Mouse (Mus musculus) WW6 (cell line): ENCODE results near the gene Parp16.
"Not testable (repeated sequence)": the region's sequence is repeated elsewhere in the genome, so short reads cannot be mapped to it uniquely, and the experiment has no call there.

Experiments
- DNase-seq: peaks from one replicate; pipeline ENCODE4 v3.0.0-alpha.2; 2013; ENCODE audit warnings: low read depth, low spot score

Gene Parp16

DNA sequence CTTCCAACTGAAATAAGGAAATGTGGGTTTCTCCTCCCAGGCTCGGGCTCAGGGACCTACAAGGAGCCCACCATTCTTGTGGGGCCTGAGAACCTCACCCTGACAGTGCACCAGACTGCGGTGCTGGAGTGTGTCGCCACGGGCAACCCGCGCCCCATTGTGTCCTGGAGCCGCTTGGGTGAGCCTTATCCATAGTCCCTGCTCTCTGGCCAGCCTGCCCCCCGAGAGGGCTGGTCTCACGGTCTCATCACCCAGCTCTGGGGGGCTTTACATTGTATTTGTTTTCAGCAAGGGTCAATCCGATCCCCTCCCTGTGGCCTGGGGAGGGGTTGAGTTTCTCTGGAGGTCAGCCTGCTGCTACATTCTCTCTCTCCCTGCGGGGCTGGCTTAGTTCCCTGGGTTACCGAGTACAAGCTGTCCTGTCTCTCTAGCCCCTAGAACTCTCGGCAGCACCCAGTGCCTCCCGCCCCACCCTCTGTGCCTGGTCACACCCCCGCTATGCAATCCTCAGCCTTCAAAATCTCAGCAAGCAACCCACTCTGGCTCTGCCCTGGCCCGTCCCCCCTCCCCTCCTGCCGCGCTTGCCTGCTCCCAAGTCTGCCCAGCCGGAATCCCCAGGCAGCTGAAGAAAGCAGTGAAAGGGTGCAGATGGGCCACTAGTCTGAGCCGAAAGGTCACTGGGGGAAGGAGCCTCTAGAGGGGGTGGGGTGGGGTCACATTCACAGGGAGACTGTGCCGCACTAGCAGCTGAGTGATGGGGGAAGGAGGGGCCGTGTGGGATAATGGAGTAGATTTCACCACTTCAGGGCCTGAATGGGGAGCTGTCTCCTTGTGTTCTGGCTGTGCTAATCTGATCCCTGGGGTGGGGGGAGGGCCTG, 16.6 kb upstream of the Parp16 start:
- no peak for DNase-seq

DNA sequence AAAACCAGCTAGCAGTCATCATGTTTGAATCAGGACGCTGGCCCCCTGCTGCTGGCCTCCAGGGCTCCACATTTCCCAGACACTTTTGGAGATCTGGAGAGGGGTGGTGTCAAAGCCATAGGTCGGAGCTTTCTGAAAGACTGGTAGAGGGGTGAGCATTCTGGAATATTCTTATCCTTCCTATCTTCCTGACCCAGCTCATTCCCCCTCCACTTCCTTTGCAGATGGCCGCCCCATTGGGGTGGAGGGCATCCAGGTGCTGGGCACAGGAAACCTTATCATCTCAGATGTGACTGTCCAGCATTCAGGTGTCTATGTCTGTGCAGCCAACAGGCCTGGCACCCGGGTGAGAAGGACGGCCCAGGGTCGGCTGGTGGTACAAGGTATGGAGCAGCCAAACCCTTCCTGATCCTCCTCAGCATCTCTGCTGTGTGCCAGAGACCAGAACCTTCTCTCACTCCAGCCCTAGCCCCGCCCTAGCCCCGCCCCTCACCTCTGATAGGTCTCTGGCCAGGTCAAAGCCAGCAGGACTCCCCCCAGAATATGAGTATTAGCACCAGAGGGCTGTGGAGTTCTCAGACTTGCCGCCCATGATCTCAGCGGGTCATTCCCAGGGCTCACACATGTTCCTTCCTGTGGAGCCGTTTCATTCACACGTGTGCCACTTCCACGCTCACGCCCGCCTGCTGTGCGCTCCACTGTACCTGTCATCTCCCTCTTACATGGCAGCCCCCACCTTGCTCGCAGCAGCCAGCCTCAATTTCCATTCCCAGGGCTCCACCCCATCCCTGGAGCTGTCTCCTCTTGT, 15.1 kb upstream of the Parp16 start:
- DNase-seq = no peak

DNA sequence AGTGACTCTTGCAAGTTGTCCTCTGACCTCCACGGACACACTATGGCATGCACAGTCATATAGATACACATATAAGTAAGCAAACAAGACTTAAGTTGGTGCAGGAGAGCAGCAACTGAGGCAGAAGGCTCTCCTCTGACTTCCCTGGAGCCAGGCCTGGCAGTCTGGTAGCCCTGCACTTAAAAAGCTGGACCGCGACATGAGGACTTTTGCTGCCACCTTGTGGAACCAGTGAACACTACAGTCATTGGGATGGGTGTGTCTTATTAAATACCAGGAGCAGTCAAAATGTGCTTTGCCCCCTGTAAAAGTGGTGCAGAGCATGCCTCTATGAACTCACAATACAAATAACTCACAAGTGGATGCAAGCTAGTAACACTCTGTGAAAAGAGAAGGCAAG, 6.6 kb upstream of the Parp16 start:
- DNase-seq = no peak

DNA sequence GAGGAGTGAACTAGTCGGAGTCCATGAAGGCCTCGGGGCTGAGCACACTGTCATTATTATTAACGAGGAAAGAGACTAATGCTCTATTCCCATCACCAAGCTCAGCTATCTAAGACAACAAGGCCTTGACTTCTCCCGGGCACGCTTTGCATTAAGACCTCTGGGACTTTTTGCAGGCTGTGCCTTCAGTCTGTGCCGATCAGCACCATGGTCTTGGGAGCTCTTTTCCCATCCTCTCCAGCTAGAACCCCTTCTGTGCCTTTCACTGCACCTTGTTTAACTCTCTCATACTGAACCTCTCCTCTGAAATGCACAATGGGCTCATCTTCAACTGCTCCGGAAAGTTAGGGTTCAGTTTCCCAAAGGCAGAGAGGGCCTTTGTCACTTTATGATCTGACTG, 4.8 kb upstream of the Parp16 start:
- DNase-seq = no peak

DNA sequence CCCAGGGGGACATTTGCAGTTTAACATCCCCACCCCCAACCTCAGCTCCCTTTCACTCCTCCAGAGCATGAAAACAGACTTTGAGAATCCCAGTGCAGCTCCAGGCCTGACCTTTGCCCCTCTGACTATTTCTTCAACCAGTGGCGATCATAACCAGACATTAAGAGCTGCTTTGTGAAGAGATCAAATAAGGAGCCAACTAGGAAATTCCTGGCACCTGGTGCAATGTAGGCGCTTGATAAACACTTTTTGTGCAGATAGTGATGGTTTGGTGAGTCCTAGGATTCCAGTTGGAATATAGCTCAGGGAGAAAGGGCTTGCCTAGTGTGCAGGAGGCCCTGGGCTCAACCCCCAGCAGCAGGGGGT, 3.8 kb upstream of the Parp16 start:
- DNase-seq = no peak

DNA sequence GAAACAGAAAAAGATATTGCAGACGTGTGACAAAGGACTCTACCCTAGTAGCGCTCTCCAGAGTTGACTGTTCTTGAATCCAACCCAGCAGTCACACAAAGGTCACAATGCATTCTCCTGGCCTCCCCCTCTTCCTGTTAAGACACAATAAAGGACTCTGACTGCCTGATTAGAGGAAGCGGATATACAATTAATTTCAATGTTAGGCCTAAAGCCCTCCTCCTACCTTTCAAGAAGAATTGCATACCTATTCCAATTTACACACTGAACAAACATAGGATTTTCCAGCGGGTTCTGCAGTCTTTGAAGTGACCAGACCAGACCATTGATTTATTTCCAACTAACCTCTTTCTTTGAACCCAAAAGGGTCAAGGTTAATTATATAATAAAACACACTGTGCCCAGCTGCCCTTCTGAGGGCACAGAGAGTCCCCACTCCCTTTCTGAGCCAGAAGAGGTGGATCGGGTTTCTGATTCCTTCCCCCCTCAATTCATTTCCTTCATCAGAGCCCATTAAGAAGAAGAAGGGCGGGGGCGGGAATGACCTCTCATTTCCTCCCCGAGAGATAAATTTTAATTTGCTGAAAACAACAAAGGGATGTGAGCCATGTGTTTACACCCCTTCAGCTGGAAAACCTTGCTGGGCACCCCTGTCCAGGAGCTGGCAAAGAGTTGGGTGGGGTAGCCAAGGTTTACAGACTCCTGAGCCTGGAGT, 3.2 kb upstream of the Parp16 start:
- no peak for DNase-seq

DNA sequence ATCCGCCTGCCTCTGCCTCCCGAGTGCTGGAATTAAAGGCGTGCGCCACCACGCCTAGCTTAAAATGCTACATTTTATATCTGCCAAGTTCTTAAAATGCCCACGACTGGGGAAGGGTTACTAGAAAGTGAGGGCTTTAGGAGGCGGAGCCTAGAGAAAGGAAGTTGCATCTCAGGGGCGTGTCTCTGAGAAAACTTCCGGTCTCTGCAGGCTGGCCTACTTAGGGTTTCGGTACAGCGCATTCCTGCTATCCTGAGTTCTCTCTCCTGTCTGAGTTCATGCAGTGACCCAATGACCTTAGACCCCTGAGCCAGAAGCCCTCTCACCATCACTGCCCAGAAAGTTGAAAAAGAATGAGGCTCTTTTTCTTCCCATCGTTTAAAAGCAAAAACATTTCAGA, 1.9 kb upstream of the Parp16 start:
- no peak for DNase-seq

DNA sequence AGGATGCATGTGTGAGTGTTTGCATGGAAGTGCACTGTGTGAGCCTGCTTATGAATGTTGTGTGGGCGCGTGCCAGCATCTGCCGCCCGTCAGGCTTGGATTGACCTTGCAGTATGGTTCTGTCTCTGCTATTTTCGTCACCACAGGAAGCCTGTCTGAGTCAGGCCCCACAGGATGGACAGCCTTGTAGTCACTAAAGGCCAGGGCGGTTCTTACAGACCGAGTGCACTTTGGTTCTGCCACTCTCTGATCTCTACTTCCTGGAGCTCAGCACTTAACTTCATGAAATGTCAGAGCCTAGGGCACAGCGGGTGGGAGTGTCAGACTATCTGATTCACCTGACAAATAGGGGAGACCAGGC, 448 bp downstream of the Parp16 start:
- DNase-seq = no peak

DNA sequence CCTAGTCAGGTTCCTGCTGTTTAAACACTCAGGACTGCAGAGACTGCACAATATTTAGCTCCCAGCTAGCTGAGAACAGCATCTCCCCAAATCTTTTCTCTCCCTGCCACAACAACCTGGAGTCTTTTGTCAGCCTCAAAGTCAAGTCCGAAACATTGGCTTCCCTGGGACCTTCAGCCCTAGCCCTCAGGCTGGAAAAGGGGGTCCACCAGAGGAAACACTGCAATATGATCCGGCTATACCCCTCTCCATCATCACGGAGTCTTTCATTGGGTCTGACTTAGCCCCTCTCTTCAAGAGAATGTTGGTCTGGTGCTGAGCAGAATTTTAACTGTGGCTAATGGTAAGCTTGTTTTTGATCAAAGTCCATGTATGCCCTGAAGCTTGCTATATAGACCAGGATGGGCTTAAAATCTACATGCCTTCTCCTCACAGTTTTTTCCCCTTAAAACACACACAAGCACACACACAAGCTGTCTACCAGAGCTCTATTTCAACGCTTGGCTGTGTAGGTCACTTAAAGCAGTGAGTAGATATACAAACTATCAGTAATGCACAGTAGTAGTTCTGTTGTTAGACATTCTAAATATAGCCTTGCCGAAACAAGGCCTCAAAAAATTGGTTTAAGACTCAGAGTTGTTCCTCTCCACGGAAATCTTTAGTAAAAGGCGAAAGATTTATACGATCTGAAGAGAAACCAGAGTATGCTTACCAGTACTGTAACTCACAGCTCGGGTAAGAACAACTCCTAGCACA, 1.0 kb downstream of the Parp16 start:
- DNase-seq = no peak

DNA sequence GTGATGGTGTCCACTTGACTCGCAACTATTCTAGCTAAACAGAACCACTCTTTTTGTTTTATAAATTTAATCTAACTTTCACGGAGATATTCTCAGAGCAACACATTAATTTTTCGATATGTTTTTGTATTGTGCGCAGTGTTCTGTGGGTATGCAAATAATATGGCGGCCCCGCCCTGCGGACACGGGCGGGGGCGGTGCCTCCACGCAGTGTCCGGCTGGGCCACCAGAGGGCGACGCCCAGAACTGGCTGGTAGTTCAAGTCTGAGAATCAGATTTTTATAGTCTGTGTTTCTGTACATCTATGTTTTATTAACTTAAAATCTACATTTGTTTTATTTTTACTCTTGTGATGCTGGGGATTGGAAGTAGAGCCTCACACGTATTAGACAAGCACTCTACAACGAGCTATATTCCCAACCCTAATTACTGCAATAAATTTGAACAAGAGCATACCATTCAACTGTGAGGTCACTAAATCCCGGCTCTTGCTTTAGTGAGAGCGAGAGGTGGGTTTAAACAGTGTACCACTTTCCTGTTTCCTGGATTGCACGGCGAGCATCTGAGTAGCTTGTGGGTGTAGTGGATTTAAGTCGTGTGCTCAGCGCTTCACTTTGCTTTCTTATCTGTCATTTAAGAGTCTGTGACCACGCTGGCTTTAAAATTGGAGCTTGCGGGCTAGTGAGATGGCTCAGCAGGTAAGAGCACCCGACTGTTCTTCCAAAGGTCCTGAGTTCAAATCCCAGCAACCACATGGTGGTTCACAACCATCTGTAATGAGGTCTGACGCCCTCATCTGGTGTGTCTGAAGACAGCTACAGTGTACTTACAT, 1.8 kb downstream of the Parp16 start:
- DNase-seq = no peak

DNA sequence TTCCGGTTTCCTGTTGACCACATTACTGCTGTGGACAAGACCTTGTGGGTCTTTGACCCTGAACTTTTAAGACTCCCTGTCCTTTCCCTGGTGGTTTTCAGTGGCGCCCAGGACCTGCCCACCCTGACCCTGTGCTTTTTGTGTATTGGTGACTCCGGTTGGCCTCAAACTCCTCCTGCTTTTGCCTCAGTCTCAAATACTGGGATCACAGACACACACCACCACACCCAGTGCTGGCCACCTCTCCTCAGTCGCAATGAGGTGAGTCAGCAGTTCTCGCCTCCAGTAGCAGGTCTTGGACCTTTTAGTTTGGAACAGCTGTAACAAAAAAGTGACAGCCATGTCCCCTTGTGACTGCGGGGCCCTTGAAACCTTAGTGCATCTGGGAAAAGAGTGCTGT, 2.7 kb downstream of the Parp16 start:
- no peak for DNase-seq

DNA sequence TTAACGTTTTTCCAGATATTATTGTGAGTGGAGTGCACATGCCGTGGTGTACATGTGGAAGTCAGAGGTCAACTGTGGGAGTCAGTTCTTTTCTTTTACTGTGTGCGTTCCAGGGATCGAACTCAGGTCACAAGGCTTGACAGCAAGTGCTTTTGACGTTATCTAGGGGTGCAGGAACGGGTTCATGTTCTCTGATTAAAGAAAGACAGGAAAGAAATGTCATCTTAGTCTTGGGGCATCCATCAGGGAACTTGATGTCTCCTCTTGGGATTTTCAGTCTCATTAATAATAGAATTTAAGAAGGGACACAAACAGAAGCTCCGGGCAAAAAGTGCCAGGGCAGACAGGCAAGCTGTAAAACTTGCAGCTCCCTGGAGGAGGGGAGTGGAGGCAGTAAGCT, 4.6 kb downstream of the Parp16 start:
- DNase-seq = no peak

DNA sequence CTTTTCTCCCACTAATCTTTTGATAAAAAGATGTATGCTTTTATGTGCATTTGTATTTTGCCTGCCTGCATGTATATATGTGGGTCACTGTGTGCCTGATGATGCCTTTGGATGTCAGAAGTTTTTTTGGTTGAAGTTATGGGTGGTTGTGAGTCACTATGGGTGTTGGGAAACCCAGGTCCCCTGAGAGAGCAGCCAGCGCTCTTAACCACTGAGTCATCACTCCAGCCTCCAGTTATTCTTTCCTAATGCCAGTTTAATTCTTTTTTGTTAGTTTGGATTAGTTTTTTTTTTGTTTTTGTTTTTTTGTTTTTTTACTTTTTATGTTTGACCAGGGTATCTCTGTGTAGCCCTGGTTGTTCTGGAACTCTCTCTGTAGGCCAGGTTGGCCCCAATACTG, 5.5 kb downstream of the Parp16 start:
- no peak for DNase-seq

DNA sequence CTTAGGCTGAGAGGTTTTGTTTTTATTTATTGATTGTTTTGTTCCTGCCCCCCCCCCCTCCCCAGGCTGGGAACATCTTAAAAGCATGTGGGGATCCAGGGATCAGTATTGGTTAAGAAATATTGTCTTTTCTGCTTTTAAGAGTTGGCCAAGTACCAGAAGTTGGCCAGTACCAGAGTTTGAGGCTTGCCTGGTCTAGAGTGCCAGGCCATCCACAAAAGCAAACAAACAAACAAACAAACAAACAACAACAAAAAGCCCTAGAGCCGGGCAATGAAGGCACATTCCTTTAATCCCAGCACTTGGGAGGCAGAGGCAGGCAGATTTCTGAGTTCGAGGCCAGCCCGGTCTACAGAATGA, 5.8 kb downstream of the Parp16 start:
- DNase-seq = no peak

DNA sequence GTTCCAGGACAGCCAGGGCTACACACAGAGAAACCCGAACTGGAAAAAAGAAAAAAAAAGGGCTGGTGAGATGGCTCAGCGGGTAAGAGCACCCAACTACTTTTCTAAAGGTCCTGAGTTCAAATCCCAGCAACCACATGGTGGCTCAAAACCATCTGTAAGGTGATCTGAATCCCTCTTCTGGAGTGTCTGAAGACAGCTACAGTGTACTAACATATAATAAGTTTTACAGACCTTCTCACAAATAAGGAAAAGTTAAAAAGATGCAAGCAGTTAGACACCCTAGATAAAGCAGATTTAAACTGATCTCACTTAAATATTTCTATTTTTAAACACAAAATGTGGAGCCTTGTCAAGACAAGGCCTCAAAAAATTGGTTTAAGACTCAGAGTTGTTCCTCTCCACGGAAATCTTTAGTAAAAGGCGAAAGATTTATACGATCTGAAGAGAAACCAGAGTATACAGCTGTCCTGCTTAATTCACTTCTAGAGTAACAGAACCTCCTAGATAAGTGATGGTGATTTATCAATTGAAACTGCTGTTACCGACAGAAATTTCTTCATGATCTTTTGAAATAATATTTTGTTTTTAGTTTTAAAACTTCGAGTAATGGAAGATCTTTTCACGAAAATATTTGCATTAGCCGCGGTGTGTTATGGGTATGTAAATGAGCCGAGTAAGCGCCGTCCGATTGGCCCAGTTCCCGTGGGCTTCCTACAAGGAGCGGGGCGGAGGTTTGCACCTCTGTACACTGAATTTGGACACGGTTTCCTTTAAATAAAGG, 6.4 kb downstream of the Parp16 start:
- no peak for DNase-seq

DNA sequence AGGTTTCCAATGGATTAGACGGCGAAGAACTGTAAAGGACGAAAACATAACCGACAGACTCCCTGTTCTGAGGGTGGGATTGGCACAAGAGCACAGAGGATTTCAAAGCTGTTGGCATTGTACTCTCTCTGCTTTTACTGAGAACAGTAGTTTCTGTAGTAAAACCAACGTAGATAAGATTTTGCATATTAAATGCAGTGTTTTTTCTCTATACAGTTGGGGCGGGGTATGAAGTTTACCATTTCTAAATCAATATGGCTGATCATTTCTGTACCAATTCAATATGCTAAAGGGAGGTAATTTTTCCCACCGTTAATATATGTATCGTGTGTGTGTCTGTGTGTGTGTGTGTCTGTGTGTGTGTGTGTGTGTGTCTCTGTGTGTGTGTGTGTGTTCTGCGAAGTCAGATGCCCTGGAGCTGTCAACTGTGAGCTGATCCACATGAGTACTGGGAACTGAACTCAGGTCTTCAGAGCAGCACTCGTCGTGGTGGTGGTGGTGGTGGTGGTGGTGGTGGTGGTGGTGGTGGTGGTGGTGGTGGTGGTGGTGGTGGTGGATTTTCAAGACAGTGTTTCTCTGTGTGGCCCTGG, 7.1 kb downstream of the Parp16 start:
- no peak for DNase-seq

DNA sequence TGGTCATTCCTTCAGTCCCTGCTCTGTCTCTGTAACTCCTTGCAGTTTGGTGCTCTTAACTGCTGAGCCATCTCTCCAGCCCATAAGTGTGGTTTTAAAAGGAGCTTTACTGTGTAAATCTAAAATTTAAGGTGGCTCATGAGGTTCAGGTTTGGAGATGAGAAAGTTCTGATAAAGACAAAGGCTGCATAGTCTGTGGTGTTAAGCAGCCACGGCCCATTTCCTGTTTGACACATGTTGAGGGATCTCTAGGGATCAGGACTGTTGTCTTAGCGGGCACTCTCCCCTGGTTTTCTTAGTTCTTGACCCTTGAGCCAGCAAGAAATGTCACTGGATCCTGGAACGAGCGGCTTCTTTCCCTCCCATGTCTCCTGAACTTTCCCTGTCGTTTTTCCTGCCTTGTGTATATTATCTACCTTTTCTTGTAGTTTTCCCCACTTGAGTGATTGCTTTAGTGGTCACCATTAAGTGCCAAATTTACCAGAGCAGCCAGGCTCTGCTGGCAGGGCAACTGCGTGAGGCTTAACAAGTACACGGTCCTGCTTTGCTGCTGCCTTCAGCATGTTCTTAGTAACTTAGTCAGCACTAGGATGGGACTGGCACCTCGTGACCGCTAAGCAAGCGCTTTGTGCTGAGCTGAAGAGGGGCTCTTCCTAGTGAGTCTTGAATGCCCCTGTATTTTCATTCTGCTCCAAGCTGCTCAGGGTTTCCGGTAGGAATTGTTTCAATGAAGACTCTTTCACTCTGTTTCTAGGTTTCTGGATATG, 10.1 kb downstream of the Parp16 start:
- no peak for DNase-seq

DNA sequence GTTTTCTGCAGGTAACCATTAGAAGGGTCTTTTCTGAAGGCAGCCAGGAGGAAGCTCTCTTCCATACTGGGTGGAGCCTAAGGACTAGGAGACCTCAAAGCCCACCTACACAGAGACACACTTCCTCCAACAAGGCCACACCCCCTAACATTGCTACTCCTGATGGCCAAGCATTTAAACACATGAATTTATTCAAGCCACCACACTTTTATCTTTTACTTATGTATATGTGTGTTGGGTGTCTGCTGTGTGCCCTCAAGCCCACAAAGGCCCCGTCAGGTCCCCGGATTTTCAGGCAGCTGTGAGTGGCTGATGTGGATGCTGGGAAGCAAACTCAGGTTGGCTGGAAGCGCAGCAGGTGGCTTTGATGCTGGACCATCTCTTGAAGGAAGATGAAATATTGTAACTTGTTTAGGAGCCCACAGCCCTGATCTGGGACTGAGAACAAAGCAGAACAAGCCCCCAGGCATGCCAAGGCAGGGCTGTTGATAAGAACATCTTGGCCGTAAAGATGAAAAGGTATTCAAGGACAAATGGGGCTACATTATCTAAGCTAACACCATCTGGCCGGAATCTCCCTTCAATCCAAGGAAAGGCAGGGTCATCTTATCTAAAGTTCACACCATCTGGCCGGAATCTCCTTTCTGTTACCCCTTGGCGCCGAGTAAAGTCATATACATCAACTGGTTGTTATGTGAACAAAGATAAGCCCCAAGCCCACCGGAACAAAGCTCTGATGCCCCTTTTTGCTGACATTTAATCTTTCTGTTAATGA, 12.1 kb downstream of the Parp16 start:
- DNase-seq = not testable (repeated sequence)
